Mouse (Mus musculus): ENCODE data around the gene Lonp2. TPM values are rescaled to one million over a fixed set of nuclear protein-coding genes. Genes with fewer than 3 reads are reported as not detected.

Lonp2 gene
- polyA plus RNA-seq, 1 experiment from 2014 or later, result 76.8 TPM

- DNase-seq (ENCODE audit: low spot score, missing footprints), result peak; percentile 90
- H3K27me3 ChIP-seq (ENCODE audit: control insufficient read depth, insufficient read depth, low read length), result no peaks in the 10 kb centered on the region
- H3K9ac ChIP-seq (ENCODE audit: low read length), result no peak overlapping the region
- H3K36me3 ChIP-seq (ENCODE audit: control insufficient read depth, insufficient read depth, low read length), result no peaks in the 10 kb centered on the region
- H3K4me3 ChIP-seq (ENCODE audit: low read depth, low read length), result no peak overlapping the region
- no peaks in the 10 kb centered on the region for H3K9me3 ChIP-seq (ENCODE audit: control insufficient read depth, low read length)
- H3K4me1 ChIP-seq (ENCODE audit: control insufficient read depth, insufficient read depth, low read length), result peaks cover 7% of the 10 kb centered on the region
- no peak overlapping the region for H3K4me2 ChIP-seq
- ATAC-seq (ENCODE audit: low FRiP score), result peak; percentile 86
- H3K27ac ChIP-seq (ENCODE audit: low read depth, low read length), result peak overlapping the region; percentile 70
- WGBS, result 67% methylated on average over 14 of the region's 14 CpGs
These were observed 89.8 kb downstream of the Lonp2 start for GRCm38 (mm10) chr8:86713407-86714188.

GRCm38 (mm10) chr8:86718332-86718994, 94.6 kb downstream of the Lonp2 start:
- H3K36me3 ChIP-seq (ENCODE audit: control insufficient read depth, insufficient read depth, low read length), result no peaks in the 10 kb centered on the region
- H3K4me1 ChIP-seq (ENCODE audit: control insufficient read depth, insufficient read depth, low read length), result peaks cover 3% of the 10 kb centered on the region
- WGBS, result 88% methylated on average over 2 of the region's 2 CpGs
- H3K27ac ChIP-seq (ENCODE audit: low read depth, low read length), result no peak overlapping the region
- DNase-seq (ENCODE audit: low spot score, missing footprints) (no peak), ATAC-seq (ENCODE audit: low FRiP score) (no peak)
- H3K9ac ChIP-seq (ENCODE audit: low read length), result no peak overlapping the region
- no peak overlapping the region for H3K4me3 ChIP-seq (ENCODE audit: low read depth, low read length)
- H3K27me3 ChIP-seq (ENCODE audit: control insufficient read depth, insufficient read depth, low read length), result no peaks in the 10 kb centered on the region
- H3K9me3 ChIP-seq (ENCODE audit: control insufficient read depth, low read length), result no peaks in the 10 kb centered on the region
- no peak overlapping the region for H3K4me2 ChIP-seq

GRCm38 (mm10) chr8:86719368-86719767, 95.5 kb downstream of the Lonp2 start:
- DNase-seq (ENCODE audit: low spot score, missing footprints) (no peak), ATAC-seq (ENCODE audit: low FRiP score) (no peak)
- WGBS, result 82% methylated on average over 1 of the region's 1 CpGs
- no peaks in the 10 kb centered on the region for H3K9me3 ChIP-seq (ENCODE audit: control insufficient read depth, low read length)
- H3K4me2 ChIP-seq, result no peak overlapping the region
- no peak overlapping the region for H3K4me3 ChIP-seq (ENCODE audit: low read depth, low read length)
- H3K9ac ChIP-seq (ENCODE audit: low read length), result no peak overlapping the region
- H3K27me3 ChIP-seq (ENCODE audit: control insufficient read depth, insufficient read depth, low read length), result no peaks in the 10 kb centered on the region
- H3K36me3 ChIP-seq (ENCODE audit: control insufficient read depth, insufficient read depth, low read length), result no peaks in the 10 kb centered on the region
- H3K4me1 ChIP-seq (ENCODE audit: control insufficient read depth, insufficient read depth, low read length), result peaks cover under 1% of the 10 kb centered on the region; the same call in 1 of the 2 replicates
- no peak overlapping the region for H3K27ac ChIP-seq (ENCODE audit: low read depth, low read length)

- Histone ChIP-seq H3K9ac (ENCODE audit: low read length) (no peak overlapping the region), H3K4me3 (ENCODE audit: low read depth, low read length) (no peak overlapping the region), H3K9me3 (ENCODE audit: control insufficient read depth, low read length) (no peaks in the 10 kb centered on the region), H3K27ac (ENCODE audit: low read depth, low read length) (no peak overlapping the region), H3K36me3 (ENCODE audit: control insufficient read depth, insufficient read depth, low read length) (no peaks in the 10 kb centered on the region), H3K27me3 (ENCODE audit: control insufficient read depth, insufficient read depth, low read length) (no peaks in the 10 kb centered on the region), H3K4me1 (ENCODE audit: control insufficient read depth, insufficient read depth, low read length) (no peaks in the 10 kb centered on the region), H3K4me2 (no peak overlapping the region)
- ATAC-seq (ENCODE audit: low FRiP score) (no peak), DNase-seq (ENCODE audit: low spot score, missing footprints) (peak; percentile 81)
- WGBS, result 93% methylated on average over 6 of the region's 6 CpGs
These were observed 97.1 kb downstream of the Lonp2 start for GRCm38 (mm10) chr8:86720756-86721459.

GRCm38 (mm10) chr8:86721490-86721889, 97.6 kb downstream of the Lonp2 start:
- no peaks in the 10 kb centered on the region for H3K36me3 ChIP-seq (ENCODE audit: control insufficient read depth, insufficient read depth, low read length)
- no peaks in the 10 kb centered on the region for H3K27me3 ChIP-seq (ENCODE audit: control insufficient read depth, insufficient read depth, low read length)
- no peak overlapping the region for H3K4me2 ChIP-seq
- H3K27ac ChIP-seq (ENCODE audit: low read depth, low read length), result no peak overlapping the region
- no peak overlapping the region for H3K4me3 ChIP-seq (ENCODE audit: low read depth, low read length)
- peak; percentile 51 for DNase-seq (ENCODE audit: low spot score, missing footprints)
- no peaks in the 10 kb centered on the region for H3K9me3 ChIP-seq (ENCODE audit: control insufficient read depth, low read length)
- no peak for ATAC-seq (ENCODE audit: low FRiP score)
- no peak overlapping the region for H3K9ac ChIP-seq (ENCODE audit: low read length)
- no peaks in the 10 kb centered on the region for H3K4me1 ChIP-seq (ENCODE audit: control insufficient read depth, insufficient read depth, low read length)
- 93% methylated on average over 2 of the region's 2 CpGs for WGBS

GRCm38 (mm10) chr8:86726959-86727358, 103.1 kb downstream of the Lonp2 start:
- DNase-seq (ENCODE audit: low spot score, missing footprints), result peak; percentile 37
- Histone ChIP-seq H3K9ac (ENCODE audit: low read length) (no peak overlapping the region), H3K4me2 (no peak overlapping the region), H3K4me3 (ENCODE audit: low read depth, low read length) (no peak overlapping the region), H3K27ac (ENCODE audit: low read depth, low read length) (no peak overlapping the region), H3K4me1 (ENCODE audit: control insufficient read depth, insufficient read depth, low read length) (peaks cover 3% of the 10 kb centered on the region), H3K36me3 (ENCODE audit: control insufficient read depth, insufficient read depth, low read length) (no peaks in the 10 kb centered on the region), H3K9me3 (ENCODE audit: control insufficient read depth, low read length) (no peaks in the 10 kb centered on the region), H3K27me3 (ENCODE audit: control insufficient read depth, insufficient read depth, low read length) (no peaks in the 10 kb centered on the region)
- no peak for ATAC-seq (ENCODE audit: low FRiP score)
- WGBS, result 74% methylated on average over 6 of the region's 6 CpGs

GRCm38 (mm10) chr8:86728224-86728950, 104.5 kb downstream of the Lonp2 start:
- H3K27ac ChIP-seq (ENCODE audit: low read depth, low read length), result no peak overlapping the region
- H3K36me3 ChIP-seq (ENCODE audit: control insufficient read depth, insufficient read depth, low read length), result no peaks in the 10 kb centered on the region
- no peaks in the 10 kb centered on the region for H3K27me3 ChIP-seq (ENCODE audit: control insufficient read depth, insufficient read depth, low read length)
- no peaks in the 10 kb centered on the region for H3K9me3 ChIP-seq (ENCODE audit: control insufficient read depth, low read length)
- no peak overlapping the region for H3K4me3 ChIP-seq (ENCODE audit: low read depth, low read length)
- H3K9ac ChIP-seq (ENCODE audit: low read length), result no peak overlapping the region
- 68% methylated on average over 19 of the region's 19 CpGs for WGBS
- peaks cover 3% of the 10 kb centered on the region for H3K4me1 ChIP-seq (ENCODE audit: control insufficient read depth, insufficient read depth, low read length)
- H3K4me2 ChIP-seq, result no peak overlapping the region
- no peak for DNase-seq (ENCODE audit: low spot score, missing footprints)
- no peak for ATAC-seq (ENCODE audit: low FRiP score)

- no peak for DNase-seq (ENCODE audit: low spot score, missing footprints)
- H3K27ac ChIP-seq (ENCODE audit: low read depth, low read length), result no peak overlapping the region
- no peak for ATAC-seq (ENCODE audit: low FRiP score)
- H3K9ac ChIP-seq (ENCODE audit: low read length), result no peak overlapping the region
- H3K36me3 ChIP-seq (ENCODE audit: control insufficient read depth, insufficient read depth, low read length), result no peaks in the 10 kb centered on the region
- 70% methylated on average over 3 of the region's 3 CpGs for WGBS
- H3K9me3 ChIP-seq (ENCODE audit: control insufficient read depth, low read length), result no peaks in the 10 kb centered on the region
- no peak overlapping the region for H3K4me2 ChIP-seq
- H3K4me3 ChIP-seq (ENCODE audit: low read depth, low read length), result no peak overlapping the region
- H3K4me1 ChIP-seq (ENCODE audit: control insufficient read depth, insufficient read depth, low read length), result peaks cover 3% of the 10 kb centered on the region
- H3K27me3 ChIP-seq (ENCODE audit: control insufficient read depth, insufficient read depth, low read length), result no peaks in the 10 kb centered on the region
These were observed 106.5 kb downstream of the Lonp2 start for GRCm38 (mm10) chr8:86730303-86730702.
